In the genomic region with DNA sequence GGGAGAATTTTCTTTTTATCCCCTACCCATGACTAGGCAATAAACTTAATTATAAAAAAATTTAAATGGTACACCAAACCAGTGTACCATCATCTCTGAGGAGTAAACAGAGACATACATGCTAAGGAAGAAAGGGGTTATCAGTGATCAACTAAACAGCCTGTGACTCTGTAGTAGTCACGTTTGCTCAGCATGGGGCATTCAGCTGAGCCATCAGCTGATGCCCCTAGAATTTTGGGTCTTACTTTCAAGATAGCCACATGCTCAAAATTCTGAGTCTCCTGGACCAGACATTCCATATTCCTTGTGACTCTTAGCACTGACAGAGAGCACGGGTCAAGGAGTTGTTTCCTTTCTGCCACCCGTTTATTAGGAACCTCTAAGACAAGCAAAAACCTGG, we compare ENCODE assay signal across 16 mouse cellular contexts.
"Had no signal": no experiment of that assay in that cellular context is flagged by ENCODE, and none has a peak within 500 bp of the region (broad histone marks: within the 10 kb centered on the region; RNA-seq: fewer than 3 reads in every experiment).

No protein-coding gene starts in this region.

- DNase-seq: right cerebral cortex, adult 18-20 months; right cerebral cortex, postnatal 14 days; right cerebral cortex, postnatal 25 days; right cerebral cortex, postnatal 4 days; spleen, adult 18-20 months; thymus, adult 18-20 months; thymus, adult 2 months; thymus, postnatal 14 days; thymus, postnatal 25 days; thymus, postnatal 36 days; thymus, postnatal 4 days had no signal

- H3K4me3 ChIP-seq: neural tube, embryonic 12.5 days; neural tube, embryonic 13.5 days; neural tube, embryonic 15.5 days; stomach, embryonic 15.5 days had no signal

- H3K4me1 ChIP-seq: neural tube, embryonic 12.5 days; neural tube, embryonic 15.5 days; stomach, embryonic 15.5 days had no signal

- H3K36me3 ChIP-seq: neural tube, embryonic 12.5 days; neural tube, embryonic 13.5 days; neural tube, embryonic 15.5 days; stomach, embryonic 15.5 days had no signal

- H3K9me3 ChIP-seq: neural tube, embryonic 12.5 days; neural tube, embryonic 13.5 days; neural tube, embryonic 15.5 days; stomach, embryonic 15.5 days had no signal

- H3K9ac ChIP-seq: neural tube, embryonic 12.5 days; neural tube, embryonic 13.5 days; neural tube, embryonic 15.5 days; stomach, embryonic 15.5 days had no signal

- H3K4me2 ChIP-seq: neural tube, embryonic 12.5 days; neural tube, embryonic 13.5 days; neural tube, embryonic 15.5 days; stomach, embryonic 15.5 days had no signal

- H3K27me3 ChIP-seq: neural tube, embryonic 12.5 days; neural tube, embryonic 13.5 days; neural tube, embryonic 15.5 days; stomach, embryonic 15.5 days had no signal

- H3K27ac ChIP-seq: neural tube, embryonic 12.5 days; neural tube, embryonic 13.5 days; neural tube, embryonic 15.5 days; stomach, embryonic 15.5 days; stomach, postnatal 0 days had no signal
